Mouse (Mus musculus) spleen, adult 2 months (tissue): Measurements from ENCODE around the gene Gmfg. TPM values are rescaled to one million over a fixed set of nuclear protein-coding genes. Genes with fewer than 3 reads are reported as not detected.

Source experiments
- DNase-seq, 2 experiments: peaks; one replicate each; pipeline versions ENCODE4 v3.0.0 to v3.0.0-alpha.2; 2012 to 2021; ENCODE audit warnings: low spot score in 2 of 2, low read depth in 1 of 2
- H3K27ac ChIP-seq: fragments of 200-500 bp; 2 replicates; pipeline ENCODE4 v1.5.1; 2012; ENCODE audit warnings: low read length, inconsistent platforms; ENCODE audit not compliant: insufficient read depth
- H3K27me3 ChIP-seq: fragments of 200-500 bp; 2 replicates; pipeline ENCODE4 v1.6.1; 2012; ENCODE audit warnings: mild to moderate bottlenecking, moderate library complexity, low read length, inconsistent platforms; ENCODE audit not compliant: control insufficient read depth, insufficient read depth
- H3K36me3 ChIP-seq: fragments of 200-500 bp; 2 replicates; pipeline ENCODE4 v1.6.1; 2012; ENCODE audit warnings: mild to moderate bottlenecking, low read length, inconsistent platforms; ENCODE audit not compliant: control insufficient read depth, insufficient read depth
- H3K4me1 ChIP-seq: fragments of 200-500 bp; 2 replicates; pipeline ENCODE4 v1.6.1; 2011; ENCODE audit warnings: inconsistent platforms; ENCODE audit not compliant: control insufficient read depth, insufficient read depth, insufficient read length
- H3K4me3 ChIP-seq: fragments of 200-500 bp; 2 replicates; pipeline ENCODE4 v1.5.1; 2011; ENCODE audit warnings: mild to moderate bottlenecking, inconsistent platforms; ENCODE audit not compliant: insufficient read depth, insufficient read length; ENCODE audit errors: extremely low read depth
- CTCF ChIP-seq: fragments of 200-500 bp; IDR thresholded peaks from 2 replicates; pipeline ENCODE4 v1.5.1; 2011; ENCODE audit warnings: mild to moderate bottlenecking, inconsistent platforms; ENCODE audit not compliant: insufficient read depth, insufficient read length, insufficient replicate concordance; ENCODE audit errors: extremely low read depth
- POLR2A ChIP-seq: fragments of 200-500 bp; IDR thresholded peaks from 2 replicates; pipeline ENCODE4 v1.6.1; 2011; ENCODE audit warnings: low read depth, low read length, inconsistent platforms
- WGBS: fragments of 180-500 bp; shearing (Covaris S2); methylation state at CpG from one replicate; pipeline ENCODE4 v1.1.7; 2018; 5-methylcytosine and 5-hydroxymethylcytosine counted together
- polyA plus RNA-seq: library from polyadenylated mRNA; depleted of rRNA; stranded (reverse); fragments of >200 nt; gene quantifications from 2 replicates; pipeline ENCODE4 v1.2.3, GENCODE M21; 2012

The Gmfg gene
- polyA plus RNA-seq, 1 experiment: 46.2 TPM

GRCm38 (mm10) chr7:28437964-28438363 is 717 bp downstream of the Gmfg start:
- no peaks in the 10 kb centered on the region for H3K27me3 ChIP-seq
- no peak for TF ChIP-seq CTCF
- TF ChIP-seq POLR2A: no peak
- H3K36me3 ChIP-seq: no peaks in the 10 kb centered on the region
- no peak for DNase-seq
- peaks cover 13% of the 10 kb centered on the region for H3K4me1 ChIP-seq
- H3K27ac ChIP-seq: no peak overlapping the region
- no peak overlapping the region for H3K4me3 ChIP-seq

GRCm38 (mm10) chr7:28438771-28439170 is 1.5 kb downstream of the Gmfg start:
- Histone ChIP-seq H3K4me1 (peaks cover 11% of the 10 kb centered on the region), H3K27ac (no peak overlapping the region), H3K36me3 (no peaks in the 10 kb centered on the region), H3K4me3 (no peak overlapping the region), H3K27me3 (no peaks in the 10 kb centered on the region)
- TF ChIP-seq POLR2A (no peak), CTCF (no peak)
- DNase-seq: no peak
- WGBS: 59% methylated on average over 2 of the region's 2 CpGs

GRCm38 (mm10) chr7:28440739-28441138 is 3.5 kb downstream of the Gmfg start:
- Histone ChIP-seq H3K27ac (peak overlapping the region; percentile 96), H3K4me3 (peak overlapping the region; percentile 66), H3K4me1 (peaks cover 7% of the 10 kb centered on the region), H3K27me3 (no peaks in the 10 kb centered on the region), H3K36me3 (peaks cover under 1% of the 10 kb centered on the region)
- DNase-seq: peak; percentile 77 to 88
- no peak for TF ChIP-seq CTCF
- peak; percentile 93 for TF ChIP-seq POLR2A
- 2% methylated on average over 2 of the region's 2 CpGs for WGBS

GRCm38 (mm10) chr7:28441776-28442485 is 4.7 kb downstream of the Gmfg start:
- peaks cover 3% of the 10 kb centered on the region for H3K36me3 ChIP-seq
- H3K27ac ChIP-seq: peak overlapping the region; percentile 87
- DNase-seq: no peak
- TF ChIP-seq CTCF: no peak
- TF ChIP-seq POLR2A: no peak
- H3K27me3 ChIP-seq: no peaks in the 10 kb centered on the region
- peaks cover 7% of the 10 kb centered on the region; the same call in 1 of the 2 replicates for H3K4me1 ChIP-seq
- 32% methylated on average over 14 of the region's 14 CpGs for WGBS
- peak overlapping the region; percentile 47; the same call in 1 of the 2 replicates for H3K4me3 ChIP-seq

- no peak for DNase-seq
- Histone ChIP-seq H3K4me3 (peak overlapping the region; percentile 21; the same call in 1 of the 2 replicates), H3K27me3 (no peaks in the 10 kb centered on the region), H3K36me3 (peaks cover 5% of the 10 kb centered on the region), H3K4me1 (peaks cover 3% of the 10 kb centered on the region; the same call in 1 of the 2 replicates), H3K27ac (peak overlapping the region; percentile 10)
- no peak for TF ChIP-seq CTCF
- TF ChIP-seq POLR2A: no peak
- under 1% methylated on average over 4 of the region's 4 CpGs for whole genome bisulfite sequencing
Measured at GRCm38 (mm10) chr7:28442688-28443087, 5.4 kb downstream of the Gmfg start.

- 61% methylated on average over 13 of the region's 13 CpGs for WGBS
Measured at GRCm38 (mm10) chr7:28444344-28444974, 7.2 kb downstream of the Gmfg start.

GRCm38 (mm10) chr7:28446446-28446845 is 9.2 kb downstream of the Gmfg start:
- H3K4me3 ChIP-seq: no peak overlapping the region
- no peaks in the 10 kb centered on the region for H3K27me3 ChIP-seq
- TF ChIP-seq CTCF: peak; percentile 93
- no peak for TF ChIP-seq POLR2A
- no peak overlapping the region for H3K27ac ChIP-seq
- 32% methylated on average over 12 of the region's 12 CpGs for WGBS
- H3K36me3 ChIP-seq: peaks cover 5% of the 10 kb centered on the region
- DNase-seq: peak in 1 of 2 experiments; percentile 79
- H3K4me1 ChIP-seq: peaks cover 3% of the 10 kb centered on the region; the same call in 1 of the 2 replicates

More at GRCm38 (mm10) chr7:28444344-28444974, 7.2 kb downstream of the Gmfg start:
- H3K36me3 ChIP-seq: peaks cover 5% of the 10 kb centered on the region
- H3K4me3 ChIP-seq: no peak overlapping the region
- no peaks in the 10 kb centered on the region for H3K27me3 ChIP-seq
- TF ChIP-seq POLR2A (no peak), CTCF (no peak)
- H3K27ac ChIP-seq: peak overlapping the region; percentile 41; the same call in 1 of the 2 replicates
- peaks cover 3% of the 10 kb centered on the region; the same call in 1 of the 2 replicates for H3K4me1 ChIP-seq
- DNase-seq: no peak
